Mouse (Mus musculus): Measurements from ENCODE around the gene Clcf1.

Clcf1 gene

GRCm38 (mm10) chr19:4214071-4214770, at the start of gene Clcf1, which contains the start of gene AC109138.7:
Gene Clcf1, plus strand, starts transcription at chr19:4214238.
Gene AC109138.7, plus strand, starts transcription at chr19:4214357.
- peak; percentile 82 for DNase-seq (ENCODE audit: low spot score)

- DNase-seq (ENCODE audit: low spot score): no peak
Measured at GRCm38 (mm10) chr19:4164721-4165120, 49.3 kb upstream of the Clcf1 start.

- peak; percentile 55 for DNase-seq (ENCODE audit: low spot score)
Measured at GRCm38 (mm10) chr19:4166678-4167476, 47.2 kb upstream of the Clcf1 start.

- peak; percentile 98 for DNase-seq (ENCODE audit: low spot score)
Measured at GRCm38 (mm10) chr19:4169378-4169784, 44.7 kb upstream of the Clcf1 start.

GRCm38 (mm10) chr19:4169810-4170209, 44.2 kb upstream of the Clcf1 start:
- no peak for DNase-seq (ENCODE audit: low spot score)

GRCm38 (mm10) chr19:4170723-4171392, 43.2 kb upstream of the Clcf1 start:
- no peak for DNase-seq (ENCODE audit: low spot score)

GRCm38 (mm10) chr19:4171393-4172290, 42.4 kb upstream of the Clcf1 start:
- DNase-seq (ENCODE audit: low spot score): no peak

- no peak for DNase-seq (ENCODE audit: low spot score)
Measured at GRCm38 (mm10) chr19:4172925-4173324, 41.1 kb upstream of the Clcf1 start.

- DNase-seq (ENCODE audit: low spot score): no peak
Measured at GRCm38 (mm10) chr19:4175368-4175947, 38.6 kb upstream of the Clcf1 start, which contains the start of gene Carns1. Gene Carns1, minus strand, starts transcription at chr19:4175479.

- no peak for DNase-seq (ENCODE audit: low spot score)
Measured at GRCm38 (mm10) chr19:4180411-4180810, 33.6 kb upstream of the Clcf1 start.

- peak; percentile 51 for DNase-seq (ENCODE audit: low spot score)
Measured at GRCm38 (mm10) chr19:4181892-4182291, 32.1 kb upstream of the Clcf1 start.

- no peak for DNase-seq (ENCODE audit: low spot score)
Measured at GRCm38 (mm10) chr19:4183689-4184088, 30.3 kb upstream of the Clcf1 start.

GRCm38 (mm10) chr19:4184976-4185975, 28.8 kb upstream of the Clcf1 start:
- DNase-seq (ENCODE audit: low spot score): no peak

GRCm38 (mm10) chr19:4187303-4187702, 26.7 kb upstream of the Clcf1 start:
- no peak for DNase-seq (ENCODE audit: low spot score)

- DNase-seq (ENCODE audit: low spot score): no peak
Measured at GRCm38 (mm10) chr19:4189051-4189620, 24.9 kb upstream of the Clcf1 start.

GRCm38 (mm10) chr19:4190831-4191334, 23.2 kb upstream of the Clcf1 start, which contains the start of gene Tbc1d10c:
Gene Tbc1d10c, minus strand, starts transcription at chr19:4191284.
- DNase-seq (ENCODE audit: low spot score): no peak

- DNase-seq (ENCODE audit: low spot score): peak; percentile 96
Measured at GRCm38 (mm10) chr19:4191528-4192250, 22.3 kb upstream of the Clcf1 start, which contains the start of gene Ppp1ca. Gene Ppp1ca, plus strand, starts transcription at chr19:4192065.

GRCm38 (mm10) chr19:4192251-4192985, 21.6 kb upstream of the Clcf1 start:
- DNase-seq (ENCODE audit: low spot score): peak; percentile 44
